Mouse (Mus musculus) heart, embryonic 16.5 days (tissue): ENCODE data around the gene Vamp5. TPM values are rescaled to one million over a fixed set of nuclear protein-coding genes. Genes with fewer than 3 reads are reported as not detected.

ENCODE experiments used
- ATAC-seq: fragments of 200-750 bp; cut with Nextera tagmentation; replicated peaks from 2 replicates; pipeline ENCODE4 v1.8.0; 2017; ENCODE audit warnings: moderate number of reproducible peaks; ENCODE audit not compliant: insufficient read depth, low FRiP score; ENCODE audit errors: extremely low read depth
- H3K27ac ChIP-seq: fragments of 300-500 bp; sonication (generic); 2 replicates; pipeline ENCODE4 v1.5.1; 2014; ENCODE audit warnings: mild to moderate bottlenecking, low read length, control low read depth, moderate library complexity
- H3K27me3 ChIP-seq: fragments of 300-500 bp; sonication (generic); 2 replicates; pipeline ENCODE4 v1.6.1; 2014; ENCODE audit warnings: low read length, mixed read lengths; ENCODE audit not compliant: control insufficient read depth, insufficient read depth
- H3K36me3 ChIP-seq: fragments of 300-500 bp; sonication (generic); 2 replicates; pipeline ENCODE4 v1.6.1; 2014; ENCODE audit not compliant: control insufficient read depth, insufficient read depth
- H3K4me1 ChIP-seq: fragments of 300-500 bp; sonication (generic); 2 replicates; pipeline ENCODE4 v1.6.1; 2014; ENCODE audit warnings: low read length, mixed read lengths; ENCODE audit not compliant: control insufficient read depth, insufficient read depth
- H3K4me2 ChIP-seq: fragments of 300-500 bp; sonication (generic); 2 replicates; pipeline ENCODE4 v1.6.1; 2014; ENCODE audit warnings: low read depth, mild to moderate bottlenecking, control low read depth, low read length
- H3K4me3 ChIP-seq: fragments of 300-500 bp; sonication (generic); 2 replicates; pipeline ENCODE4 v1.5.1; 2014; ENCODE audit warnings: mild to moderate bottlenecking, control low read depth, low read length
- H3K9ac ChIP-seq: fragments of 300-500 bp; sonication (generic); 2 replicates; pipeline ENCODE4 v1.6.1; 2014; ENCODE audit warnings: low read length, control low read depth
- H3K9me3 ChIP-seq: fragments of 300-500 bp; sonication (generic); replicated peaks from 2 replicates; pipeline ENCODE4 v1.6.1; 2016; ENCODE audit warnings: low read length; ENCODE audit not compliant: control insufficient read depth
- WGBS: fragments of 180-500 bp; shearing (Covaris S2); extraction: QIAGEN DNeasy Blood & Tissue Kit; methylation state at CpG from one replicate; pipeline ENCODE4 v1.1.7; 2014; 5-methylcytosine and 5-hydroxymethylcytosine counted together
- polyA plus RNA-seq: library from polyadenylated mRNA; unstranded; fragments of >200 nt; fragmentation: Nextera tagmentation; extraction: Ambion mirVana; gene quantifications from 2 replicates; pipeline ENCODE4 v1.2.1, GENCODE M21; 2015

The Vamp5 gene
- polyA plus RNA-seq, 1 experiment from 2014 or later, result 40.1 TPM

DNA sequence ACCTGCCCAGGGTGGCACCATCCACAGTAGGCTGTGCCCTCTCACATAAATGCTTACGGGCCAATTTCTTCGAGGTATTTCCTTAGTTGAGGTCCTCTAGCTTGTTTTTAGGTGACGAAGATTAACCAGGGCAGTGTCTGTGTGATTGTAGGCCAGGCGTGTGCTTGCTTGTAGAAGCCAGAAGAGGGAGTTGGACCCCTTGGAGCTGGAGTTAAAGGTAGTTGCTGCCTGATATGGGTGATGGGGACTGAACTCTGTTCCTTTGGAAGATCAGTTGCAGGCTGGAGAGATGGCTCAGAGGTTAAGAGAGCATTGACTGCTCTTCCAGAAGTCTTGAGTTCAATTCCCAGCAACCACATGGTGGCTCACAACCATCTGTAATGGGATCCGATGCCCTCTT, 34.9 kb upstream of the Vamp5 start:
- H3K27ac ChIP-seq, result no peak overlapping the region
- peaks cover 11% of the 10 kb centered on the region for H3K4me1 ChIP-seq
- no peak for ATAC-seq
- no peaks in the 10 kb centered on the region for H3K9me3 ChIP-seq
- H3K4me2 ChIP-seq, result peak overlapping the region; percentile 89
- no peaks in the 10 kb centered on the region for H3K27me3 ChIP-seq
- H3K36me3 ChIP-seq, result peaks cover 8% of the 10 kb centered on the region
- peak overlapping the region; percentile 51 for H3K9ac ChIP-seq
- H3K4me3 ChIP-seq, result peak overlapping the region; percentile 89
- WGBS, result 87% methylated on average over 5 of the region's 5 CpGs

DNA sequence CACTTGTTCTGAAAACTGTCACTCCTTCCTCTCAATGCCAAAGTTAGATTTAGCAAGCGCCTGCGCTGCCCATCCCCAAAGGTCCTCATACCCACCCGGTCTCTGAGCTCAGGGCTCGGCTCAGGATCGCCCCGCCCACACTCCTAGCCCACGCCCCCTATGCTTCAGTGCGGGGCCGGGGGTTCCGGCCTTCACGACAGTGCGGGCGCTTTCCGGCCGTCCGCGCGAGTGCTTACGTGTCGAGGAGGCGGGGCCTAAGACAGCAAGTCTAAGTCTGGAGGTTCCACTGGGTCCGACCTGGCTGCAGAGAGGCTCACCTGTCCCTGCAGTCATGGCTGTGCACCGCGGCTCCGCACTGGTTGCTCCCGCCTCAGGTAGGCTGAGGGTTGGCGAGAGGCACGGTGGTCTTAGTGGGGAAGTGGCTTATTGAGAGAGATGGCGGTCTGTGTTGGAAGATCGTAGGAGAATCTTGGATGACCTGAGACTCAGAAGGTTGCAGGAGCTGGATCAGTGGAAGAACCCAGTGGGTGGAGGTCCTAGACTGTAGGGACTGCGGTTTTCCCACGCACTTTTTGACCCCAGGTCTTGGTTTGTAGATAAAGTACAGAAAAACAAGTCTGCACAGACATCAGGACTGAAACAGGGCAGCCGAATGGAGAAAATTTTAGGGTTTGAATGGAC, 33.9 kb upstream of the Vamp5 start, which contains the start of gene Ggcx:
Gene Ggcx (plus strand): TSS at position 233 of the 681 bp plus-strand sequence.
- under 1% methylated on average over 33 of the region's 33 CpGs for WGBS
- peak within 1 kb of the TSS; percentile 89 for H3K4me2 ChIP-seq
- H3K36me3 ChIP-seq, result peaks cover 8% of the 10 kb centered on the region
- H3K9me3 ChIP-seq, result no peaks in the 10 kb centered on the region
- H3K4me1 ChIP-seq, result peaks cover 11% of the 10 kb centered on the region
- peak within 1 kb of the TSS; percentile 89 for H3K4me3 ChIP-seq
- peak within 1 kb of the TSS; percentile 40 for H3K27ac ChIP-seq
- peak; percentile 96 for ATAC-seq
- peak within 1 kb of the TSS; percentile 93 for H3K9ac ChIP-seq
- H3K27me3 ChIP-seq, result no peaks in the 10 kb centered on the region

DNA sequence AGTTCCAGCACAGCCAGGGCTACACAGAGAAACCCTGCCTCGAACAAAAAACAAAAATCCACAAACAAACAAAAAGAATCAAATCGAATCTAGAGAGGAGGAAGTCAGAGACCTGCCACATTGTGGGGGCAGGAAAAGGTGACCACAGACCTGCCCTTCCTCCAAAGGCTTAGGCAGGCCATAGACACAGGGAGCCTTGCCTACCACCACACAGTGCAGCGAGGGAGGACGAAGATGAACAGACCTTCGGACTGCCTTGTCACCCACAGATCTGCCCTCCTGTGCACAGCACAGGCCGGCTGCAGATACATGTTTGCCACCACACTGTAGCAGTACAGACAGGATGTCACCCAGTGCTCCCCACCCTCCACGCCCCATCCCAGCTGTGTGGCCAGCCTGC, 30.2 kb upstream of the Vamp5 start:
- H3K9ac ChIP-seq, result no peak overlapping the region; the same call in 1 of the 2 replicates
- no peaks in the 10 kb centered on the region for H3K27me3 ChIP-seq
- no peak overlapping the region for H3K4me3 ChIP-seq
- no peak for ATAC-seq
- 63% methylated on average over 7 of the region's 7 CpGs for WGBS
- H3K27ac ChIP-seq, result no peak overlapping the region
- H3K9me3 ChIP-seq, result no peaks in the 10 kb centered on the region
- H3K4me1 ChIP-seq, result peaks cover 7% of the 10 kb centered on the region
- no peaks in the 10 kb centered on the region for H3K36me3 ChIP-seq
- H3K4me2 ChIP-seq, result no peak overlapping the region

- ATAC-seq, result no peak
These were observed 29.7 kb upstream of the Vamp5 start for GRCm38 (mm10) chr6:72410003-72410402.

GRCm38 (mm10) chr6:72409567-72409966, 29.3 kb upstream of the Vamp5 start:
- H3K4me1 ChIP-seq, result no peaks in the 10 kb centered on the region
- no peaks in the 10 kb centered on the region for H3K36me3 ChIP-seq
- H3K9ac ChIP-seq, result no peak overlapping the region
- H3K9me3 ChIP-seq, result no peaks in the 10 kb centered on the region
- no peak overlapping the region for H3K4me2 ChIP-seq
- H3K4me3 ChIP-seq, result no peak overlapping the region
- H3K27ac ChIP-seq, result no peak overlapping the region
- H3K27me3 ChIP-seq, result no peaks in the 10 kb centered on the region
- WGBS, result 18% methylated on average over 3 of the region's 3 CpGs
- ATAC-seq, result no peak

More at GRCm38 (mm10) chr6:72410003-72410402, 29.7 kb upstream of the Vamp5 start:
- Histone ChIP-seq H3K9ac (no peak overlapping the region), H3K36me3 (no peaks in the 10 kb centered on the region), H3K9me3 (no peaks in the 10 kb centered on the region), H3K4me3 (no peak overlapping the region), H3K4me1 (peaks cover 2% of the 10 kb centered on the region), H3K27me3 (no peaks in the 10 kb centered on the region), H3K4me2 (no peak overlapping the region), H3K27ac (no peak overlapping the region)
- 25% methylated on average over 1 of the region's 1 CpGs for WGBS

DNA sequence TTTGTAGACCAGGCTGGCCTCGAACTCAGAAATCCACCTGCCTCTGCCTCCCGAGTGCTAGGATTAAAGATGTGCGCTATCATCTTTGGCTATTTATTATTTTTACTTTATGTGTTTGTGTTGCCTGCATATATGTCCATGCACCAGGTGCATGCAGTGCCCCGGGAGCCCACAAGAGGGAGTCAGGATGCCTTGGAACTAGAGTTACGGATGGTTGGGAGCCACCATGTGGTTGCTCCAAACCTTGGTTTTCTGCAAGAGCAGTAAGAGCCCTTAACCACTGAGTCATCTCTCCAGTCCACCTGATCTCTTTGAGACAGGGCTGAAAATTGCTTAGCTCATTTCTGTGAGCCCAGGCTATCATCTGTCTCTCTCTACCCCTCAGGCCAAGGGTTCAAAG, 26.9 kb upstream of the Vamp5 start:
- H3K27me3 ChIP-seq, result no peaks in the 10 kb centered on the region
- H3K4me3 ChIP-seq, result no peak overlapping the region
- no peak overlapping the region for H3K27ac ChIP-seq
- H3K9ac ChIP-seq, result no peak overlapping the region
- WGBS, result 1% methylated on average over 5 of the region's 5 CpGs
- no peaks in the 10 kb centered on the region for H3K4me1 ChIP-seq
- peak; percentile 72; the same call in 1 of the 2 replicates for ATAC-seq
- H3K4me2 ChIP-seq, result no peak overlapping the region
- no peaks in the 10 kb centered on the region for H3K36me3 ChIP-seq
- H3K9me3 ChIP-seq, result no peaks in the 10 kb centered on the region

- Histone ChIP-seq H3K27ac (no peak overlapping the region), H3K36me3 (no peaks in the 10 kb centered on the region), H3K9ac (no peak overlapping the region), H3K9me3 (no peaks in the 10 kb centered on the region), H3K4me1 (no peaks in the 10 kb centered on the region), H3K4me2 (no peak overlapping the region), H3K27me3 (no peaks in the 10 kb centered on the region), H3K4me3 (no peak overlapping the region)
- no peak for ATAC-seq
- WGBS, result 79% methylated on average over 7 of the region's 7 CpGs
These were observed 25.1 kb upstream of the Vamp5 start for GRCm38 (mm10) chr6:72405356-72405755.

DNA sequence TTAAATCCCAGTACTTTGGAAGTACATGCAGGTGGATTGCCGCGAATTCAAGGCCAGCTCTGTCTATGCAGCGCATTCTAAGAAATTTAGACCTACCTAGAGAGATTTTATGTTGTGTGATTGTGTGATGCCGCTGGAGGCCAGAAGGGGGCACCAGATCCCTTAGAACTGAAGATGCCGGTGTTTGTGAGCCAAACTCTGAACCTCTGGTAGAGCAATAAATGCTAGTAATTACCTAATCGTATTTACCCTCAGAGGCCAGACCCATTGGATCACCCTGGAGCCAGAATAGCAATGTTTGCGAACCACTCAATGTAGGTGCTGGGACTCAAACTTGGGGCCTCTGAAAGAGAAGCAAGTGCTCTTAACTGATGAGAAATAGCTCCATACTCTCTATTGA, 21.6 kb upstream of the Vamp5 start:
- Histone ChIP-seq H3K27me3 (no peaks in the 10 kb centered on the region), H3K4me2 (no peak overlapping the region), H3K9ac (no peak overlapping the region), H3K4me1 (no peaks in the 10 kb centered on the region), H3K36me3 (no peaks in the 10 kb centered on the region), H3K27ac (no peak overlapping the region), H3K9me3 (no peaks in the 10 kb centered on the region), H3K4me3 (no peak overlapping the region)
- no peak for ATAC-seq
- WGBS, result 25% methylated on average over 7 of the region's 7 CpGs

- 47% methylated on average over 2 of the region's 2 CpGs for WGBS
- Histone ChIP-seq H3K4me2 (no peak overlapping the region), H3K36me3 (no peaks in the 10 kb centered on the region), H3K27me3 (no peaks in the 10 kb centered on the region), H3K9ac (no peak overlapping the region), H3K4me3 (no peak overlapping the region), H3K4me1 (no peaks in the 10 kb centered on the region), H3K27ac (no peak overlapping the region), H3K9me3 (no peaks in the 10 kb centered on the region)
- ATAC-seq, result no peak
These were observed 19.7 kb upstream of the Vamp5 start for GRCm38 (mm10) chr6:72399967-72400366.
